Mouse (Mus musculus) cerebellum, adult 2 months (tissue): Measurements from ENCODE around the gene Cog2. TPM values are rescaled to one million over a fixed set of nuclear protein-coding genes. Genes with fewer than 3 reads are reported as not detected.

ENCODE experiments used
- DNase-seq, 2 experiments: peaks; one replicate each; pipeline ENCODE4 v3.0.0; 2021
- H3K27ac ChIP-seq: fragments of 200-500 bp; 2 replicates; pipeline ENCODE4 v1.5.1; 2012; ENCODE audit warnings: low read length, control low read depth, inconsistent platforms; ENCODE audit not compliant: insufficient read depth
- H3K27me3 ChIP-seq: fragments of 200-500 bp; 2 replicates; pipeline ENCODE4 v1.6.1; 2012; ENCODE audit warnings: inconsistent platforms, mild to moderate bottlenecking, low read length, moderate library complexity; ENCODE audit not compliant: control insufficient read depth, insufficient read depth
- H3K4me1 ChIP-seq: fragments of 200-500 bp; 2 replicates; pipeline ENCODE4 v1.6.1; 2011; ENCODE audit warnings: low read length; ENCODE audit not compliant: control insufficient read depth, insufficient read depth
- H3K4me3 ChIP-seq: fragments of 200-500 bp; replicated peaks from 2 replicates; pipeline ENCODE3; 2011; ENCODE audit warnings: mild to moderate bottlenecking, low read depth, low read length, control low read depth; ENCODE audit not compliant: insufficient read depth
- CTCF ChIP-seq: fragments of 200-500 bp; IDR thresholded peaks from 2 replicates; pipeline ENCODE4 v1.5.1; 2011; ENCODE audit warnings: low read depth, mild to moderate bottlenecking, control low read depth, low read length, moderate library complexity, borderline replicate concordance; ENCODE audit not compliant: insufficient read depth
- POLR2A ChIP-seq: fragments of 200-500 bp; IDR thresholded peaks from 2 replicates; pipeline ENCODE4 v1.6.1; 2011; ENCODE audit warnings: low read length, control low read depth, borderline replicate concordance; ENCODE audit not compliant: insufficient read depth
- WGBS: fragments of 180-500 bp; shearing (Covaris S2); methylation state at CpG from one replicate; pipeline ENCODE4 v1.1.7; 2018; 5-methylcytosine and 5-hydroxymethylcytosine counted together
- polyA plus RNA-seq: library from polyadenylated mRNA; depleted of rRNA; stranded (reverse); fragments of >200 nt; gene quantifications from 2 replicates; pipeline ENCODE4 v1.2.3, GENCODE M21; 2012; rRNA removed

Gene Cog2
- polyA plus RNA-seq, 1 experiment = 38.4 TPM

DNA sequence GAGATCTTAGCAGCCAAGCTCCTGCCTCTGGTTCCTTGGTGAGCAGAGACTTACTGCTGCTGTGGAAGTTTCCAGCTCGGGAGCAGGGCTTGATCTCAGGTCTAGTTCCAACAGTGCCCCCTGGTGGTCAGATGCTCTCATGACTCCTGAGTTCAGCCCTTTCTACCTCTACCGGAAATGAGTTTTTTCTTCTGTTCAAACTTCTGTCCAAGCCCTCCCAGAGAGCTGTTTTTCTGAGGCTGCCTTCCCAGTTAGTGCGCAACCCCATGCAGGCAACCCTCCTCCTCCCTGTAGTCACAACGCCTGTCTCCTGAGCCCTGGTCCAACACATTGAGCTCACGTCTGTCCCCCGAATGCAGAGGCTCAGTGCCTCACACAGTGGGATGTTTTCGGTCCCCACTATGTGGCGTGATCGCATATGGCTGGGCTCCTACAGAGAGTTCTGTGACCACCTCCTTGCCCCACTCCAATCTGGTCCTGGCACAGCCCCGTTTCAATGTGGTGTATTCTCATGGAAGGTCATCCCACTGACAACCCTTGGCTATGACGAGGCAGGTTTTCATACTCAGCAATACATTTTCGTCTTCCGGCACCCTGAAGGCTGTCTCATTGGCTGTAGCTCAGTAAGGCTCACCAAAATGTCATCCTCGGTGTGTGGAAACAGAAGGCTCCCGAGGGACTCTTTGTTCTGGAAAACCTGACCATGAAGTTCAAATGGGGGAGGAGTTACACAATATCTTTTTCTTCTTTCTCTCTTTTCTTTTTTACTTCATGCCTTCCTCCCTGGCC is 53.2 kb downstream of the Cog2 start:
- 25% methylated on average over 15 of the region's 15 CpGs for WGBS
- no peaks in the 10 kb centered on the region for H3K27me3 ChIP-seq
- TF ChIP-seq POLR2A = no peak
- peak; percentile 85 for TF ChIP-seq CTCF
- H3K4me1 ChIP-seq = peaks cover 41% of the 10 kb centered on the region
- no peak overlapping the region for H3K4me3 ChIP-seq
- DNase-seq = peak; percentile 85 to 93
- H3K27ac ChIP-seq = no peak overlapping the region

DNA sequence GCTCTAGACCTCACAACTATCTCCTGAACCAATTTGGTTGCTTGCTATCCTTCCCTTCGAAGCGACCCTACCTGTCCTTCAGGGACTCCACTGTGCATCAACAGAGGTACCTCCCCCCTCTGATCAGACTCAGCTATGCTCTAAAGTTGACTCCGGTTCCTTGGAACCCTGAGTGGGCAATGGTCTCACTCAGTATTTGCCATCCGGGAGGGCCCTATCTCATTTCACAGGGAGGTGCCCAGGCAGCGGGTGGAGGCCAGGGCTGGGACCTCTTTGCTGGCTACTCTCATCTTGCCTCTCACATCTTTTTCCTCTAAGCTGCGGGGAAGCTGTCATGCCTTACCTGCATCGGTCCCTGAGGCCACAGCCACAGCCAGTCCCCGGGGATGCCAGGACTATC is 55.2 kb downstream of the Cog2 start, which contains the start of gene Capn9:
TSS of gene Capn9 (plus strand) at position 301 of the 400 bp plus-strand sequence.
- no peaks in the 10 kb centered on the region for H3K27me3 ChIP-seq
- no peak within 1 kb of the TSS for H3K27ac ChIP-seq
- no peak within 1 kb of the TSS for H3K4me3 ChIP-seq
- TF ChIP-seq POLR2A = no peak
- no peak for TF ChIP-seq CTCF
- 90% methylated on average over 8 of the region's 8 CpGs for WGBS
- peaks cover 22% of the 10 kb centered on the region for H3K4me1 ChIP-seq
- no peak for DNase-seq

- Histone ChIP-seq H3K27me3 (no peaks in the 10 kb centered on the region), H3K4me3 (no peak overlapping the region), H3K4me1 (peaks cover 12% of the 10 kb centered on the region), H3K27ac (no peak overlapping the region)
- no peak for TF ChIP-seq CTCF
- TF ChIP-seq POLR2A = no peak
- DNase-seq = no peak
- 77% methylated on average over 1 of the region's 1 CpGs for WGBS
Measured at GRCm38 (mm10) chr8:124576751-124577150, 56.2 kb downstream of the Cog2 start.

DNA sequence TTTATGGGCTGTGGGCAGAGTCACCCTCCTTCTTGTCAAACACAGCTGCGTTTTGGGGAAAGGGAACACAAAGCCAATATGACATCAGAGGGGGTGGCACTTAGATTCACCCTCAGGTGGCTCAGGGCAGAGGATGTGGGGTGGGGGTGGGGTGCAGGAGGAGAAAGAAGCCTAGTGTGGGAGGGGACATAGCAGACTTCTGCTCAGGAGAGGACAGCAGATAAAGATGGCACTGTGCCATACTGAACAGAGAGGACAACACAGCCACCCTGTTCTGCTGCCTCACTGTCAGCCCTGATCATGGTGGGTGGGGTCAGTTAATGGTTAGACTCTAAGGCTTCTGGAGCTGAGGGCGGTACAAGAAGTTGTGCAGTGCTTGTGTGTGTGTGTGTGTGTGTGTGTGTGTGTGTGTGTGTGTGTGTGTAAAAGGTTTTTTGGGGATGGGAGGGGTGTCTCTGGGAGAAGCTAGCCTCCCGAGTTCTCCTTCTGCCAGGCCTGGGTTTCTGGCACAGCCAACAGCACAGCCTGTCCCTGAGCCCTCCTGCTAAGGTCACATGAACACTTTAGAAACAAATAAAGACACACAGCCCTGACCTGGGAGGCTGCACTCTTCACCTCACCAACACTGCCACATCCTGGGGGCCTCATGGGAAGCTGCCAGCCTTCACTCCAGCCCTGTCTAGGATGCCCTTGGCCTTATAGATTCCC is 65.3 kb downstream of the Cog2 start:
- peak; percentile 64 to 74 for DNase-seq
- 13% methylated on average over 3 of the region's 3 CpGs for whole genome bisulfite sequencing
- Histone ChIP-seq H3K4me3 (no peak overlapping the region), H3K4me1 (peaks cover 19% of the 10 kb centered on the region), H3K27me3 (no peaks in the 10 kb centered on the region), H3K27ac (peak overlapping the region; percentile 53)
- TF ChIP-seq POLR2A = 0 out of 2 replicates have a peak, but pooled peaks have one; percentile 19
- TF ChIP-seq CTCF = no peak

GRCm38 (mm10) chr8:124586556-124586955 is 66.0 kb downstream of the Cog2 start:
- no peak for TF ChIP-seq CTCF
- TF ChIP-seq POLR2A = no peak
- peak overlapping the region; percentile 53; the same call in 1 of the 2 replicates for H3K27ac ChIP-seq
- H3K4me3 ChIP-seq = no peak overlapping the region
- H3K4me1 ChIP-seq = peaks cover 19% of the 10 kb centered on the region
- peak in 1 of 2 experiments; percentile 22 for DNase-seq
- no peaks in the 10 kb centered on the region for H3K27me3 ChIP-seq
- 53% methylated on average over 2 of the region's 2 CpGs for WGBS

DNA sequence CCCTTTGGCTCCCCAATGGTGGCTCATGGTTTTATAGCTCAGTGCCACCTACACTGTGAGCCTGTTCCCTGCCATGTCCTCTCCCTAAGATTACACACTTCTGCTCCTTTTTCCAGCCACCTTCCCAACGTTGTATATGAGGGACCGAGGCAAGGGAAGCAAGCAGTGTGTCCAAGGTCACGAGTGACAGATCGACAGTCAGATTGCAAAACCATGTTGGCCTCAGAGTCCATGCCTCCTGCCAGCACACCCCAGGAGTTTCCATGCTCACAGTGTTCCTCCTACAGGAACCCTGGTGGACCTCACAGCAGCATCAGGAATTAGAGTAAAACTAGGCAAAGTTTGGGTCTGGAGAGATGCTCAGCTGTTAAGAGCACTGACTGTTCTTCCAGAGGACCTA is 68.8 kb downstream of the Cog2 start:
- Histone ChIP-seq H3K27ac (no peak overlapping the region), H3K4me1 (peaks cover 24% of the 10 kb centered on the region), H3K27me3 (no peaks in the 10 kb centered on the region), H3K4me3 (no peak overlapping the region)
- TF ChIP-seq POLR2A = no peak
- TF ChIP-seq CTCF = no peak
- peak in 1 of 2 experiments; percentile 3 for DNase-seq
- 56% methylated on average over 4 of the region's 4 CpGs for WGBS

Other genes starting within 250 kb of the Cog2 start
- gene Pgbd5, start 81.1 kb upstream of the Cog2 start, polyA plus RNA-seq = 142 and 155 TPM in 2 replicates
- gene Agt, start 48.9 kb downstream of the Cog2 start, polyA plus RNA-seq = 125 and 129 TPM in 2 replicates
- gene Capn9, start 55.3 kb downstream of the Cog2 start, polyA plus RNA-seq = 0.06 and 0.08 TPM in 2 replicates
- gene 2310022B05Rik, start 142.6 kb downstream of the Cog2 start, polyA plus RNA-seq = 63.8 and 67.8 TPM in 2 replicates
- gene Ttc13, start 201.2 kb downstream of the Cog2 start, polyA plus RNA-seq = 39.1 and 41.6 TPM in 2 replicates
- 19.5 and 20.3 TPM in 2 replicates for gene Arv1, start 201.4 kb downstream of the Cog2 start, polyA plus RNA-seq
- 1.2 and 1.3 TPM in 2 replicates for gene Fam89a, start 231.1 kb downstream of the Cog2 start, polyA plus RNA-seq